Mouse (Mus musculus): ENCODE measurements at regions not wholly inside any gene's neighbourhood (a gene's known extent, or its start where the extent isn't known, plus 50 kb on each side); places are given as distances from the start of the nearest gene placed in this dataset.
A peak's percentile ranks its signal among the peaks of the same experiment; 100 is the strongest.

DNA sequence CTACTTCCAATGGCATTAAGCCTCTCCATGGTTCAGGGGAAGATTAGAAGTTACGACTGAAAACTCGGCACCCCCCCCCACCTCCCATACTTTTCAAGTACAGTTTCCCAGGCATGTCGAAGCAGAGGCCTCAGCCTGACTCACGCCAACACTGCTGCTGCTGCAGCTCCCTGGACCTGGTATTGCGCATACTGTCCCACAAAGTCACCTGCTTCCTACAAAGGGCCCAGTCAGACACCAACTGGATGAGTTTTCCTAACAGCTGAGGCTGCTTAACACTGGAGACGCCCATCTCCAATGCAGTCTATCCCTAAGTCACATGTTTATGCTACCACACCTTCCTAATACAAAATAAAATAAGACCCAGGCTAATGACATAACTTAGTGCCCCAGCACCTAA is 207.4 kb downstream of the Gpam start:
- no peak for DNase-seq (ENCODE audit: low spot score)
- Histone ChIP-seq H3K27me3 (ENCODE audit: insufficient read depth, poor library complexity, severe bottlenecking) (no peaks in the 10 kb centered on the region), H3K4me1 (replicated peaks) (no peaks in the 10 kb centered on the region), H3K4me3 (no peak overlapping the region), H3K27ac (no peak overlapping the region), H3K36me3 (no peaks in the 10 kb centered on the region), H3K9me3 (no peaks in the 10 kb centered on the region)
- WGBS = 90% methylated on average over 6 of the region's 6 CpGs

DNA sequence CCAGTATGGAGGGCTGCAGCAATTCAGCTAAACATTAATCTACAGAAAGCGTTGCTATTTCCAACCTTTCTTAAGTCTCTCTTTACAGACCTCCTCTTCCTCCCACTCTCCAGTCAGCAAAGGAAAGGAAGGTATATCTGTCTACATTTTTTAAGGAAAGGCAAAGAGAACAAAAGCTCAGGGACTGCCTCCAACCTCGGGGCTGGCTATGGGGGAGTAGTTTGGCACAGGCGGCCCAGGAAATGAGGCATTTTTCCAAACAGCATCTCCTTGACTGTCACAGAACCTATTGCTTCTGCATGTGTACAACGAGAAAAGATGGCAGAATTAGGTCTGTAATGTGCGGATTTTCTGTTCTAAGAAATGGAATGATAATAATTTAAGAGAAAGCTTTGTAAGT is 233.4 kb downstream of the Gpam start:
- H3K36me3 ChIP-seq = no peaks in the 10 kb centered on the region
- no peak overlapping the region for H3K27ac ChIP-seq
- H3K27me3 ChIP-seq (ENCODE audit: insufficient read depth, poor library complexity, severe bottlenecking) = no peaks in the 10 kb centered on the region
- no peak for DNase-seq (ENCODE audit: low spot score)
- H3K4me3 ChIP-seq = no peak overlapping the region
- H3K9me3 ChIP-seq = no peaks in the 10 kb centered on the region
- 90% methylated on average over 5 of the region's 5 CpGs for WGBS
- H3K4me1 ChIP-seq (replicated peaks) = peaks cover 3% of the 10 kb centered on the region

DNA sequence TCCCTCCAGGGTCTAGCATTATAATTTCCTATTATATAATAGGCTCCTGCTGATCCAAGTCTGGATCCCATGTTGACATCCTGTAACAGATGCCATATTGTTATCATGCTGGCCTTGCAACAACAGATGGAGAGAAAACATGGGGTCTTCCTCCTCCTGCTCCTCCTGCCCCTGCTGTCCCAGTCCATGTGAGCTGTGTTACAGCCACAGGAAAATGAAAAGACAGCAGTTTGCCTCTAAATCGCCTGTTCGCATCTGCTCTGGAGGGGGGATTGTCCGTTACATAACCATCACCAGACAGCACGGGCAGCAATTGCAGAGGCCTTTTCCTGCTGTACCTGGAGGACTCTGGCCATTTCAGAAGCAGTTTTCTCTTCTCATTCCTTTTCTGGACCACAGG is 260.0 kb downstream of the Gpam start:
- no peak overlapping the region for H3K27ac ChIP-seq
- DNase-seq (ENCODE audit: low spot score) = no peak
- H3K27me3 ChIP-seq (ENCODE audit: insufficient read depth, poor library complexity, severe bottlenecking) = no peaks in the 10 kb centered on the region
- H3K4me1 ChIP-seq (replicated peaks) = no peaks in the 10 kb centered on the region
- H3K4me3 ChIP-seq = no peak overlapping the region
- H3K36me3 ChIP-seq = no peaks in the 10 kb centered on the region
- WGBS = 83% methylated on average over 4 of the region's 4 CpGs
- no peaks in the 10 kb centered on the region for H3K9me3 ChIP-seq

DNA sequence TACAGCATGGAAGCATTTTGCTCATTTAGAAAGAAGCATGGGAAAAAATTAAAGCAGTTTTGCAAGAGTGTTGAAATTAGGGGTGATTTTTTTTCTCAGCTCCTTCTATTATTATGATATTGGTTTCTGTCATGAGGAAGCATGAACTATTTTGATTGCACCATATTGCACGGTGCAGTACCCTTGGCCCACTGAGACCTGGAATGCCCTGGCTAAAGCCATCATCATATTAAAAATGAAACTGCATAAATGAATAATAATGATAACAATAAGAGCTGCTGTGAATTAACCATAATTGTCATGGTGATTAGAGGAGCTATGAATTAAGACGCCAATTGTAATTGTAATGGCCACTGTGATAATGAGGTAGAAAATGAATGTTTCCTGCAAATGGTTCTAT is 271.8 kb downstream of the Gpam start:
- H3K27ac ChIP-seq = no peak overlapping the region
- H3K27me3 ChIP-seq (ENCODE audit: insufficient read depth, poor library complexity, severe bottlenecking) = no peaks in the 10 kb centered on the region
- WGBS = 82% methylated on average over 2 of the region's 2 CpGs
- H3K9me3 ChIP-seq = no peaks in the 10 kb centered on the region
- no peak for DNase-seq (ENCODE audit: low spot score)
- peaks cover 3% of the 10 kb centered on the region; the same call in 1 of the 2 replicates for H3K4me1 ChIP-seq (replicated peaks)
- no peak overlapping the region for H3K4me3 ChIP-seq
- no peaks in the 10 kb centered on the region for H3K36me3 ChIP-seq

DNA sequence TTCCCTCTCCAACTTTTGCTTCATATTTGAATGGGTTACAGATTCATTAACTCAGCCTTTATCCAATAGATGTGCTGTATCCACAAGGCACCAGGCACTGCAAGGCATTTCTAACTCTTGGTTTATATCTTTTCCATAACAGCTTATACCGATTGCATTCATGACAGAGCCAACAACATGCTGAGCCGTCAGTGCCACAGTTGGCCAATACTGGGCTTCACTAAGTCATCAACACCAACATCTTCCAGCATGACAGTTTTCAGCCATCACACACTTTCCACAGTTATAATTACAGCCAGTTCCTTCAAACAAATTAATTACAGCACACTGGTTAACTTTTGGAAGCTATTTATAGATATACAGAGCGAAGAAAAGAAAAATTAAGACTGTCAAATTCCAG is 288.8 kb downstream of the Gpam start:
- Histone ChIP-seq H3K27ac (no peak overlapping the region), H3K4me3 (no peak overlapping the region), H3K4me1 (replicated peaks) (no peaks in the 10 kb centered on the region), H3K36me3 (no peaks in the 10 kb centered on the region), H3K9me3 (no peaks in the 10 kb centered on the region), H3K27me3 (ENCODE audit: insufficient read depth, poor library complexity, severe bottlenecking) (no peaks in the 10 kb centered on the region)
- WGBS = 91% methylated on average over 3 of the region's 3 CpGs
- DNase-seq (ENCODE audit: low spot score) = no peak

DNA sequence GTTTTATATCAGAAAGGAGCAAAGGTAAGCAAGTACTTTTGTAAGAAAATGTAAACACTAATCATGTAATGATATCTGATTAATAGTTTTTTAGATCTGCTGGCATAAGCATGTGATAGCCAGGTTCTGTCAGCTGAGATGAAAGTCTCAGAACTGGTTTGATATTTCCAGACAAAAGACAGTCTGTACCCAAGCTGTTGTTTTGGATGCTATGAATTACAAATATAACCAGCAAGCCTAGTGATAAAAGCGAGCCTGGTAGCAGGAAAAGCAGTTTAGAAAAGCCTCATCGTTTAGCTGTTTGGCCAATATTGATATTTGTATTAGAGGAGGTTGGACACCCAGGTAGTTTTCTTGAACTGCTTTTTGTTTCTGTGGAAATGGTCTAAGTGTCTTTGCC is 290.6 kb downstream of the Gpam start:
- Histone ChIP-seq H3K27ac (no peak overlapping the region), H3K27me3 (ENCODE audit: insufficient read depth, poor library complexity, severe bottlenecking) (no peaks in the 10 kb centered on the region), H3K4me3 (no peak overlapping the region), H3K9me3 (no peaks in the 10 kb centered on the region), H3K4me1 (replicated peaks) (no peaks in the 10 kb centered on the region), H3K36me3 (no peaks in the 10 kb centered on the region)
- 98% methylated on average over 2 of the region's 2 CpGs for WGBS
- no peak for DNase-seq (ENCODE audit: low spot score)

DNA sequence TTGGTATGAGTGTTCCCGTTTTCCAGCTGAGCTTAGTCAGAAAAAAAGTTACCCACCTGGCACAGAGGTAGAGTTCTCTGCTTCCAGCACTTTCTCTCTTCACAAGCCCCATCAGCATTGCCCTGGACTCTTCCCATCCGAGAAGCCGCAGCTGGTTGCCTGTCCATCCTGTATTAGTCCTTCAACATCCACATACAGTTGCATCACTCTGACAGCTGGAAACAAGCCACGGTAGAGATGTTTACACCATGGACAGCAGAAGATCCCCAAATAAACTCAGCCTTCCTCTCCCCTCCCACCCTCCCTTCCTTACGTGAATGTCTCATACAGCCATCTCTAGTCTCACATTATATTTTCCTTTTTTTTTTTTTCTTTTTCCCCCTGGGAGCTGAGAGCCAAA is 304.9 kb downstream of the Gpam start:
- WGBS = 87% methylated on average over 5 of the region's 5 CpGs
- DNase-seq (ENCODE audit: low spot score) = no peak

DNA sequence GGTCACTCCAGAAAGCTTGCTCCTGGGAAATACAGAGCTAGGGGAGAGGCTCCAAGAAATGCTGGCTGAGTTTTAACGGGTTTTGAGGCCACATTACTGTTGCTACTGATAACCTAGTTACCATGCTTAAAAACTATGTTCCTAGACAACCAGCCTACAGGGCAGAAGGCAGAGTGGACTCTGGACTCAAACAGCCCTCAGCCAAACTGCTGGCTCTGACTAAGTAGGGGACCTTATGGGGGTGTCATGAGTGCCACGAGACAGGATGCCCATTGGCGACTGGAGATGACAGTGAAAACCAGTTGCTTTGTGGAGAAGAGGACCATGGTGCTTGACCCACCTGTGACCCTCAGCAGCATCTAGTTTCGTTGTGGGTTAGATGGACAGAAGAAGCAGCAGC is 306.5 kb downstream of the Gpam start:
- Histone ChIP-seq H3K4me3 (no peak overlapping the region), H3K27ac (no peak overlapping the region), H3K27me3 (ENCODE audit: insufficient read depth, poor library complexity, severe bottlenecking) (no peaks in the 10 kb centered on the region), H3K9me3 (no peaks in the 10 kb centered on the region), H3K4me1 (replicated peaks) (no peaks in the 10 kb centered on the region), H3K36me3 (no peaks in the 10 kb centered on the region)
- DNase-seq (ENCODE audit: low spot score) = no peak
- 84% methylated on average over 4 of the region's 4 CpGs for WGBS

More for the DNA sequence above, 304.9 kb downstream of the Gpam start:
- no peaks in the 10 kb centered on the region for H3K27me3 ChIP-seq (ENCODE audit: insufficient read depth, poor library complexity, severe bottlenecking)
- no peaks in the 10 kb centered on the region for H3K9me3 ChIP-seq
- no peak overlapping the region for H3K27ac ChIP-seq
- no peak overlapping the region for H3K4me3 ChIP-seq
- no peaks in the 10 kb centered on the region for H3K4me1 ChIP-seq (replicated peaks)
- H3K36me3 ChIP-seq = no peaks in the 10 kb centered on the region

DNA sequence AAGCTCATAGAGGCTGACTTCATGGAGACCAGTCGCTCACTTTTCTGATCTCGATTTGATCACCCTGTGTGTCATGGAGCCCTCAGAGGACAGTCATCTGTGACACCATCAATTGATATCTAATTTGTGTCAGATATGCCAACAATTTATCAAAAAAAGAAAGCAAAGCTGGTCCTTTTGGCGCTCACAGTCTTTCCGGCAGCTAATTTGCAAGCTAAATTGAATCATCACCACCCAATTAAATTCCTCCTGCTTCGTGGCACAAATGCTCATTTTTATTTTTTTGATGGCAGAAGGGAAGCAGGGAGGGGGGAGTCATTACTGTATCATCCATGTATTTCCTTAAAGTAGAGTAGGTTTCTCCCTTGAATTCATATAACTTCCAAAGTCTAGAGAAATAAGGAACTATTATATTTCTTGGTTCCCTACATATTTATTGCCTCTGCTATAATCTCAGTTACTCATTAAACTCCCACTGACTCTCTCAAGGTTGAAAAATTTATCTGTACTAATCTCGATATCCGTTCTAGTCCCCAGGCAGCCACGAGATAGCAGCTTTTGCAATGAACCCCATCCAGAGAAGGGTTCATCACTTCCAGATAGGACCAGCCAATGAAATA is 325.8 kb downstream of the Gpam start:
- DNase-seq (ENCODE audit: low spot score) = no peak
- no peaks in the 10 kb centered on the region for H3K9me3 ChIP-seq
- 86% methylated on average over 8 of the region's 8 CpGs for WGBS
- H3K36me3 ChIP-seq = no peaks in the 10 kb centered on the region
- H3K27ac ChIP-seq = no peak overlapping the region
- no peak overlapping the region for H3K4me3 ChIP-seq
- no peaks in the 10 kb centered on the region for H3K4me1 ChIP-seq (replicated peaks)
- H3K27me3 ChIP-seq (ENCODE audit: insufficient read depth, poor library complexity, severe bottlenecking) = no peaks in the 10 kb centered on the region

DNA sequence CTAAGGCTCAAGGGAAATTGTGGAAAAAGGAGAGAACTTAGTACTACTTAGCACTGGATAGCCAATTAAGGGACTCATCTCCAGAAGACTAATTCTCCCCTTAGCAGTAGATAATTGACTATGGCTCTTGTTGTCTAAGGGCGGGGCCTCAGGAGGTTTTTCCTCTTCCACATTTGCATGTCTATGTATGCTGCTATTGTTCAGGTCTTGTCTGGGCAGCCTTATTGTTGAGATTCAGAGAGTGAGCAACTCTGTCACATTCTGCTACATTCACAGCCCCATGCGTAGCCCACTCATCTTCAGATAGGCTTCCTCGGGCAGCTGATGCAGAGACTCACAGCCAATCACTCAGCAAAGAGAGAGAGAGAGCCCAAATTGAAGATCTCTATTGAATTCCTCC is 339.9 kb downstream of the Gpam start:
- H3K4me3 ChIP-seq = no peak overlapping the region

DNA sequence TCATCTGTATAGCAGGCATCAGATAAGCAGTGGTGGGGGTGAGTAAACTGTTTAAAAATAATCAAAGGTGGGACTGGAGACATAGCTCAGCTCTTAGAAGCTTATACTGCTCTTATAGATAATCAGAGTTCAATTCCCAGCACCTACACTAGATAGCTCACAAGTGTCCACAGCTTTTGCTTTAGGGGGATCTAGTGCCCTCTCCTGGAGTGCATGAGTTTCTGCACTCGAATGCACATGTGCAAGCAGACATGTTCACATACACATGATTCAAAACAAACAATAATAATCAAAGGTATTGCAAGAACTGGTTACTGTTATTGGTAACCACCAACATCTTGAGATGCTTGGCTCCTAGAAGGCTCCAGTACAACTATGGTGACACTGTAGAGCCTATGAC is 343.3 kb downstream of the Gpam start:
- WGBS = 65% methylated on average over 1 of the region's 1 CpGs
- no peaks in the 10 kb centered on the region for H3K27me3 ChIP-seq (ENCODE audit: insufficient read depth, poor library complexity, severe bottlenecking)
- DNase-seq (ENCODE audit: low spot score) = no peak
- H3K27ac ChIP-seq = no peak overlapping the region
- H3K9me3 ChIP-seq = no peaks in the 10 kb centered on the region
- peaks cover 6% of the 10 kb centered on the region; the same call in 1 of the 2 replicates for H3K4me1 ChIP-seq (replicated peaks)
- H3K4me3 ChIP-seq = no peak overlapping the region
- H3K36me3 ChIP-seq = no peaks in the 10 kb centered on the region

More for the DNA sequence above, 339.9 kb downstream of the Gpam start:
- Histone ChIP-seq H3K27ac (peak overlapping the region; percentile 42; the same call in 1 of the 2 replicates), H3K27me3 (ENCODE audit: insufficient read depth, poor library complexity, severe bottlenecking) (no peaks in the 10 kb centered on the region), H3K36me3 (no peaks in the 10 kb centered on the region), H3K4me1 (replicated peaks) (peaks cover 6% of the 10 kb centered on the region; the same call in 1 of the 2 replicates), H3K9me3 (no peaks in the 10 kb centered on the region)
- peak; percentile 3 for DNase-seq (ENCODE audit: low spot score)
- WGBS = 70% methylated on average over 3 of the region's 3 CpGs

DNA sequence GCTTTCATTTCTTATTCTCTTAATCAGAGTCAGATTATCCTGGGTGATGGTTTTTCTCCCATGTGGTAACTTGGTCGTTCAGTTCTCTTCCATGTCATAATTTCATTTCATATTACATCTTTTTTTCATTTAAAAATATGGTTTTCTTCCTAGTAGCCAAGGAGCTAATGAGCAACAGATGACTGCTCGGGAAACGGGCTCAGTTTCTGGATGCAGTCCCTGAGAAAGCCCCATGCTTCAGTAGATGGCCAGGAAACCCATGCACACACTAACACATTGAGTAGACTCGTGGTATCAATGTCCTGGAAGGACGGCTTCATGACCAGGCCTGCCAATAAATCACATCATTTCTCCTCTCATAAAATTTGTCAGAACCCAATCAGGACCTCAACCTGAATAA is 369.3 kb downstream of the Gpam start:
- Histone ChIP-seq H3K27ac (no peak overlapping the region), H3K4me1 (replicated peaks) (peaks cover 7% of the 10 kb centered on the region), H3K9me3 (no peaks in the 10 kb centered on the region), H3K36me3 (no peaks in the 10 kb centered on the region), H3K4me3 (no peak overlapping the region), H3K27me3 (ENCODE audit: insufficient read depth, poor library complexity, severe bottlenecking) (no peaks in the 10 kb centered on the region)
- DNase-seq (ENCODE audit: low spot score) = no peak
- 77% methylated on average over 5 of the region's 5 CpGs for WGBS

DNA sequence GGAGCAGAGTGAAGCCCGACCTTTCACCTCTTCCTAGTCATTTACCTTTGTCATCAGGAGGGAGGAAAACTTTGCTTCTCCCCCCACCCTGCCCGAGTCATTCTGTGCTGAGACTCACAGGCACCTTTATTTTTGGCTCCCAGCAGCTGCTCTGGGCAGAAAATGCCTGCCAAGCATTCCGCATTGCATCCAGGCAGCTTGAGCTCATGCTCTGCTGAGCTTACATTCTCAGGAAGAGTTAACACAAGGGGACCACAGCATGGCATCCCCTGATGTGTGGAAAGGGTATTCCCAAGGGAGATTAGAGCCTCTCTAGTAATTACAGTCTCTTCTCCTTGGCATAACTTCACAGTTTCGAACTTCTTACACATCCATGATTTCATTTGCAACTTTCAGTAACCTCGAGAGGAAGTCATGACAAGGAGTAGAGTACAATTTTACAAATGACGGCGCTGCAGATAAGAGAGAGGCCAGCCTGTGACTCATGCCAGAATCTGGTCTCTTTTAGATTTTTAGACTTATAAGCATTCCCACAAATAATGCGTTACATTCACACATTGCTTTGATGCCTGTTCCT is 370.3 kb downstream of the Gpam start:
- 70% methylated on average over 8 of the region's 8 CpGs for WGBS
- no peak for DNase-seq (ENCODE audit: low spot score)
- no peaks in the 10 kb centered on the region for H3K27me3 ChIP-seq (ENCODE audit: insufficient read depth, poor library complexity, severe bottlenecking)

DNA sequence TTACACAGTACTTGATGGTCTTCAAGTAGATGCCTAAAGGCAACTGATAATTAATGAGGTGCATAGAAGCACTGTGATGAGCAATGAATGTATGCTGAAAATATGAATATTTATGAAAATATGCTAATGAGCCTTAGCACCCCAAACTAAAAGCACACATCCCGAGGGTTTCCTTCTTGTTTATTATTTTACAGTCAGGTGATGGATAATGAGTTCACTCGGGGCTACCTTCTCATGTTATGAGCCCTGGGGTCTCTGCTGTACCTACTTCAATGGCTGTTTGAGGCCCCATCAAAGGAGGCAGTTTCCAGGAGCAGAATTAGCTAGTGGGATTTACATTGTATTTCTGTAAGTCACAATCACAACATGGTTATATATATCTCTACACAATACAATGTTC is 371.6 kb downstream of the Gpam start:
- peaks cover 7% of the 10 kb centered on the region for H3K4me1 ChIP-seq (replicated peaks)
- no peak for DNase-seq (ENCODE audit: low spot score)
- H3K4me3 ChIP-seq = no peak overlapping the region
- H3K9me3 ChIP-seq = no peaks in the 10 kb centered on the region
- no peaks in the 10 kb centered on the region for H3K36me3 ChIP-seq
- WGBS = 82% methylated on average over 2 of the region's 2 CpGs
- no peak overlapping the region for H3K27ac ChIP-seq
- no peaks in the 10 kb centered on the region for H3K27me3 ChIP-seq (ENCODE audit: insufficient read depth, poor library complexity, severe bottlenecking)

More for the DNA sequence above, 370.3 kb downstream of the Gpam start:
- Histone ChIP-seq H3K4me1 (replicated peaks) (peaks cover 7% of the 10 kb centered on the region), H3K9me3 (no peaks in the 10 kb centered on the region), H3K4me3 (no peak overlapping the region), H3K27ac (no peak overlapping the region), H3K36me3 (no peaks in the 10 kb centered on the region)

Data from hindbrain, embryonic 10.5 days (tissue).